Mouse (Mus musculus): ENCODE data around the gene Ccdc184. TPM values are rescaled to one million over a fixed set of nuclear protein-coding genes. Genes with fewer than 3 reads are reported as not detected.

Ccdc184 gene
- polyA plus RNA-seq, 1 experiment from 2014 or later: 12.2 TPM

- WGBS: 81% methylated on average over 10 of the region's 10 CpGs
- Histone ChIP-seq H3K4me1 (replicated peaks) (peaks cover 19% of the 10 kb centered on the region), H3K4me3 (no peak overlapping the region), H3K36me3 (peaks cover 50% of the 10 kb centered on the region), H3K27ac (no peak overlapping the region), H3K9me3 (no peaks in the 10 kb centered on the region), H3K27me3 (ENCODE audit: insufficient read depth, poor library complexity, severe bottlenecking) (no peaks in the 10 kb centered on the region)
- DNase-seq (ENCODE audit: low spot score): no peak
Measured at GRCm38 (mm10) chr15:98142515-98142914, 24.4 kb upstream of the Ccdc184 start.

- DNase-seq (ENCODE audit: low spot score): peak; percentile 60
- Histone ChIP-seq H3K27ac (peak overlapping the region; percentile 94), H3K36me3 (peaks cover 27% of the 10 kb centered on the region), H3K9me3 (no peaks in the 10 kb centered on the region), H3K4me1 (replicated peaks) (peaks cover 19% of the 10 kb centered on the region), H3K27me3 (ENCODE audit: insufficient read depth, poor library complexity, severe bottlenecking) (no peaks in the 10 kb centered on the region), H3K4me3 (peak overlapping the region; percentile 86)
- WGBS: under 1% methylated on average over 36 of the region's 36 CpGs
Measured at GRCm38 (mm10) chr15:98144861-98145507, 22.0 kb upstream of the Ccdc184 start.

- H3K36me3 ChIP-seq: peaks cover 20% of the 10 kb centered on the region
- H3K27me3 ChIP-seq (ENCODE audit: insufficient read depth, poor library complexity, severe bottlenecking): no peaks in the 10 kb centered on the region
- WGBS: 1% methylated on average over 38 of the region's 38 CpGs
- peak; percentile 93 for DNase-seq (ENCODE audit: low spot score)
- peaks cover 19% of the 10 kb centered on the region for H3K4me1 ChIP-seq (replicated peaks)
- no peaks in the 10 kb centered on the region for H3K9me3 ChIP-seq
- H3K4me3 ChIP-seq: peak overlapping the region; percentile 86
- peak overlapping the region; percentile 94 for H3K27ac ChIP-seq
Measured at GRCm38 (mm10) chr15:98145559-98146181, 21.3 kb upstream of the Ccdc184 start.

GRCm38 (mm10) chr15:98148356-98148755 is 18.6 kb upstream of the Ccdc184 start:
- 88% methylated on average over 3 of the region's 3 CpGs for WGBS
- no peaks in the 10 kb centered on the region for H3K9me3 ChIP-seq
- DNase-seq (ENCODE audit: low spot score): no peak

GRCm38 (mm10) chr15:98149166-98149602 is 17.8 kb upstream of the Ccdc184 start:
- WGBS: 83% methylated on average over 10 of the region's 10 CpGs
- no peak overlapping the region for H3K4me3 ChIP-seq
- H3K27me3 ChIP-seq (ENCODE audit: insufficient read depth, poor library complexity, severe bottlenecking): no peaks in the 10 kb centered on the region
- no peak overlapping the region for H3K27ac ChIP-seq
- no peak for DNase-seq (ENCODE audit: low spot score)
- H3K9me3 ChIP-seq: no peaks in the 10 kb centered on the region
- peaks cover 21% of the 10 kb centered on the region for H3K4me1 ChIP-seq (replicated peaks)
- H3K36me3 ChIP-seq: no peaks in the 10 kb centered on the region

More at GRCm38 (mm10) chr15:98148356-98148755, 18.6 kb upstream of the Ccdc184 start:
- Histone ChIP-seq H3K4me1 (replicated peaks) (peaks cover 21% of the 10 kb centered on the region), H3K36me3 (no peaks in the 10 kb centered on the region), H3K27me3 (ENCODE audit: insufficient read depth, poor library complexity, severe bottlenecking) (no peaks in the 10 kb centered on the region), H3K27ac (no peak overlapping the region), H3K4me3 (no peak overlapping the region)

GRCm38 (mm10) chr15:98152916-98153315 is 14.0 kb upstream of the Ccdc184 start:
- Histone ChIP-seq H3K27ac (no peak overlapping the region), H3K4me3 (no peak overlapping the region), H3K27me3 (ENCODE audit: insufficient read depth, poor library complexity, severe bottlenecking) (no peaks in the 10 kb centered on the region), H3K36me3 (no peaks in the 10 kb centered on the region), H3K9me3 (no peaks in the 10 kb centered on the region), H3K4me1 (replicated peaks) (0 out of 2 replicates have a peak, but pooled peaks cover 3% of the 10 kb centered on the region)
- DNase-seq (ENCODE audit: low spot score): no peak
- 73% methylated on average over 7 of the region's 7 CpGs for WGBS

- DNase-seq (ENCODE audit: low spot score): peak; percentile 26
- 36% methylated on average over 3 of the region's 3 CpGs for WGBS
Measured at GRCm38 (mm10) chr15:98153625-98154024, 13.3 kb upstream of the Ccdc184 start.

GRCm38 (mm10) chr15:98154146-98154545 is 12.8 kb upstream of the Ccdc184 start:
- Histone ChIP-seq H3K4me3 (no peak overlapping the region), H3K27me3 (ENCODE audit: insufficient read depth, poor library complexity, severe bottlenecking) (no peaks in the 10 kb centered on the region), H3K9me3 (no peaks in the 10 kb centered on the region), H3K36me3 (no peaks in the 10 kb centered on the region), H3K27ac (no peak overlapping the region), H3K4me1 (replicated peaks) (peaks cover 3% of the 10 kb centered on the region; the same call in 1 of the 2 replicates)
- DNase-seq (ENCODE audit: low spot score): no peak
- whole genome bisulfite sequencing: 67% methylated on average over 4 of the region's 4 CpGs

More at GRCm38 (mm10) chr15:98153625-98154024, 13.3 kb upstream of the Ccdc184 start:
- no peaks in the 10 kb centered on the region for H3K36me3 ChIP-seq
- no peaks in the 10 kb centered on the region for H3K27me3 ChIP-seq (ENCODE audit: insufficient read depth, poor library complexity, severe bottlenecking)
- no peaks in the 10 kb centered on the region for H3K9me3 ChIP-seq
- H3K4me3 ChIP-seq: no peak overlapping the region
- no peak overlapping the region for H3K27ac ChIP-seq
- 0 out of 2 replicates have a peak, but pooled peaks cover 3% of the 10 kb centered on the region for H3K4me1 ChIP-seq (replicated peaks)

- Histone ChIP-seq H3K36me3 (no peaks in the 10 kb centered on the region), H3K27ac (no peak overlapping the region), H3K27me3 (ENCODE audit: insufficient read depth, poor library complexity, severe bottlenecking) (no peaks in the 10 kb centered on the region), H3K9me3 (no peaks in the 10 kb centered on the region), H3K4me3 (no peak overlapping the region), H3K4me1 (replicated peaks) (peaks cover 6% of the 10 kb centered on the region; the same call in 1 of the 2 replicates)
- WGBS: 81% methylated on average over 3 of the region's 3 CpGs
- no peak for DNase-seq (ENCODE audit: low spot score)
Measured at GRCm38 (mm10) chr15:98154631-98155030, 12.3 kb upstream of the Ccdc184 start.

GRCm38 (mm10) chr15:98155272-98155671 is 11.7 kb upstream of the Ccdc184 start:
- no peak for DNase-seq (ENCODE audit: low spot score)
- no peak overlapping the region for H3K4me3 ChIP-seq
- H3K9me3 ChIP-seq: no peaks in the 10 kb centered on the region
- H3K4me1 ChIP-seq (replicated peaks): peaks cover 10% of the 10 kb centered on the region; the same call in 1 of the 2 replicates
- no peak overlapping the region for H3K27ac ChIP-seq
- WGBS: 95% methylated on average over 5 of the region's 5 CpGs
- no peaks in the 10 kb centered on the region for H3K36me3 ChIP-seq
- H3K27me3 ChIP-seq (ENCODE audit: insufficient read depth, poor library complexity, severe bottlenecking): no peaks in the 10 kb centered on the region

- WGBS: 69% methylated on average over 4 of the region's 4 CpGs
- no peaks in the 10 kb centered on the region for H3K36me3 ChIP-seq
- H3K27me3 ChIP-seq (ENCODE audit: insufficient read depth, poor library complexity, severe bottlenecking): no peaks in the 10 kb centered on the region
- H3K4me1 ChIP-seq (replicated peaks): peaks cover 17% of the 10 kb centered on the region
- H3K4me3 ChIP-seq: no peak overlapping the region
- no peak for DNase-seq (ENCODE audit: low spot score)
- H3K27ac ChIP-seq: no peak overlapping the region
- no peaks in the 10 kb centered on the region for H3K9me3 ChIP-seq
Measured at GRCm38 (mm10) chr15:98155944-98156343, 11.0 kb upstream of the Ccdc184 start.

GRCm38 (mm10) chr15:98157253-98157652 is 9.7 kb upstream of the Ccdc184 start:
- WGBS: 76% methylated on average over 1 of the region's 1 CpGs
- H3K4me3 ChIP-seq: no peak overlapping the region
- H3K27me3 ChIP-seq (ENCODE audit: insufficient read depth, poor library complexity, severe bottlenecking): no peaks in the 10 kb centered on the region
- no peak for DNase-seq (ENCODE audit: low spot score)
- no peak overlapping the region for H3K27ac ChIP-seq
- H3K4me1 ChIP-seq (replicated peaks): peaks cover 23% of the 10 kb centered on the region
- no peaks in the 10 kb centered on the region for H3K9me3 ChIP-seq
- no peaks in the 10 kb centered on the region for H3K36me3 ChIP-seq

Measured in hindbrain, embryonic 10.5 days (tissue).